Mouse (Mus musculus): ENCODE data around the gene Nt5c1a. TPM values are rescaled to one million over a fixed set of nuclear protein-coding genes. Genes with fewer than 3 reads are reported as not detected.

Nt5c1a gene
- polyA plus RNA-seq, 1 experiment, result 1.3 TPM

- Histone ChIP-seq H3K4me1 (replicated peaks; ENCODE audit: control insufficient read depth, insufficient read depth, low read length) (no peaks in the 10 kb centered on the region), H3K27ac (ENCODE audit: control insufficient read depth, insufficient read depth, low read length) (no peak overlapping the region), H3K27me3 (ENCODE audit: control insufficient read depth, insufficient read depth, low read length) (no peaks in the 10 kb centered on the region), H3K4me3 (ENCODE audit: control insufficient read depth, insufficient read depth, low read length) (no peak overlapping the region), H3K36me3 (ENCODE audit: control insufficient read depth, insufficient read depth, low read length) (no peaks in the 10 kb centered on the region)
- TF ChIP-seq CTCF (IDR thresholded peaks at IDR 0.05; ENCODE audit: borderline replicate concordance, control insufficient read depth, extremely low read depth, insufficient read depth, low read length, poor library complexity) (peak; percentile 39; the same call in 1 of the 2 replicates), POLR2A (IDR thresholded peaks at IDR 0.05; ENCODE audit: control insufficient read depth, extremely low read depth, insufficient read depth, low read length, poor library complexity) (no peak)
- 4% methylated on average over 1 of the region's 1 CpGs for WGBS
- peak; percentile 38 for DNase-seq
Measured at GRCm38 (mm10) chr4:123216782-123217181, 15.5 kb downstream of the Nt5c1a start.

GRCm38 (mm10) chr4:123219720-123220357 is 18.5 kb downstream of the Nt5c1a start:
- H3K4me3 ChIP-seq (ENCODE audit: control insufficient read depth, insufficient read depth, low read length), result no peak overlapping the region
- TF ChIP-seq CTCF (IDR thresholded peaks at IDR 0.05; ENCODE audit: borderline replicate concordance, control insufficient read depth, extremely low read depth, insufficient read depth, low read length, poor library complexity), result peak; percentile 79; the same call in 1 of the 2 replicates
- TF ChIP-seq POLR2A (IDR thresholded peaks at IDR 0.05; ENCODE audit: control insufficient read depth, extremely low read depth, insufficient read depth, low read length, poor library complexity), result no peak
- WGBS, result 70% methylated on average over 15 of the region's 15 CpGs
- DNase-seq, result peak; percentile 65
- H3K4me1 ChIP-seq (replicated peaks; ENCODE audit: control insufficient read depth, insufficient read depth, low read length), result no peaks in the 10 kb centered on the region
- H3K36me3 ChIP-seq (ENCODE audit: control insufficient read depth, insufficient read depth, low read length), result no peaks in the 10 kb centered on the region
- no peaks in the 10 kb centered on the region for H3K27me3 ChIP-seq (ENCODE audit: control insufficient read depth, insufficient read depth, low read length)
- H3K27ac ChIP-seq (ENCODE audit: control insufficient read depth, insufficient read depth, low read length), result no peak overlapping the region

DNA sequence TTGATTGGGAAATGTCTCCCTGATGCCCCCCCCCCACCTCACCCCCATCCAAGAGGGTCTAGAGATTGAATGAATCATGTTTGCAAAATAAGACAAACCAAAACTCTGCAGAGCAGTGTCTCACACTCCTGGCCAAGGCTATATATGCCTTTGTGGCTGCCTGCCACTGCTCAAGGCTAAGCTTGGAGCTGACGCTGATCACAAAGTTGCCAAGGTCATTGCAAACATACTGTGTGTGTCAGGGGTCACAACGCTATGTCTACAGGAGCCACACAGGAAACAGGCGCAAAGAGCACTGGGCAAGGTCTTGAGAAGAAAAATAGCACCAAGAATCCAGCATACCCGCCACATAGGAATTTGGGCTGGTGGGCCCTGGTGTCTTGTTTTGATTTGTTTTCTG is 19.3 kb downstream of the Nt5c1a start:
- TF ChIP-seq POLR2A (IDR thresholded peaks at IDR 0.05; ENCODE audit: control insufficient read depth, extremely low read depth, insufficient read depth, low read length, poor library complexity), result no peak
- TF ChIP-seq CTCF (IDR thresholded peaks at IDR 0.05; ENCODE audit: borderline replicate concordance, control insufficient read depth, extremely low read depth, insufficient read depth, low read length, poor library complexity), result no peak
- Histone ChIP-seq H3K4me1 (replicated peaks; ENCODE audit: control insufficient read depth, insufficient read depth, low read length) (no peaks in the 10 kb centered on the region), H3K4me3 (ENCODE audit: control insufficient read depth, insufficient read depth, low read length) (no peak overlapping the region), H3K27ac (ENCODE audit: control insufficient read depth, insufficient read depth, low read length) (no peak overlapping the region), H3K27me3 (ENCODE audit: control insufficient read depth, insufficient read depth, low read length) (no peaks in the 10 kb centered on the region), H3K36me3 (ENCODE audit: control insufficient read depth, insufficient read depth, low read length) (no peaks in the 10 kb centered on the region)
- no peak for DNase-seq
- WGBS, result 85% methylated on average over 4 of the region's 4 CpGs

- TF ChIP-seq CTCF (IDR thresholded peaks at IDR 0.05; ENCODE audit: borderline replicate concordance, control insufficient read depth, extremely low read depth, insufficient read depth, low read length, poor library complexity), result no peak
- TF ChIP-seq POLR2A (IDR thresholded peaks at IDR 0.05; ENCODE audit: control insufficient read depth, extremely low read depth, insufficient read depth, low read length, poor library complexity), result no peak
- DNase-seq, result peak; percentile 38
- Histone ChIP-seq H3K27me3 (ENCODE audit: control insufficient read depth, insufficient read depth, low read length) (no peaks in the 10 kb centered on the region), H3K36me3 (ENCODE audit: control insufficient read depth, insufficient read depth, low read length) (no peaks in the 10 kb centered on the region), H3K27ac (ENCODE audit: control insufficient read depth, insufficient read depth, low read length) (no peak overlapping the region), H3K4me1 (replicated peaks; ENCODE audit: control insufficient read depth, insufficient read depth, low read length) (no peaks in the 10 kb centered on the region), H3K4me3 (ENCODE audit: control insufficient read depth, insufficient read depth, low read length) (no peak overlapping the region)
- WGBS, result 81% methylated on average over 3 of the region's 3 CpGs
Measured at GRCm38 (mm10) chr4:123223309-123223708, 22.0 kb downstream of the Nt5c1a start.

DNA sequence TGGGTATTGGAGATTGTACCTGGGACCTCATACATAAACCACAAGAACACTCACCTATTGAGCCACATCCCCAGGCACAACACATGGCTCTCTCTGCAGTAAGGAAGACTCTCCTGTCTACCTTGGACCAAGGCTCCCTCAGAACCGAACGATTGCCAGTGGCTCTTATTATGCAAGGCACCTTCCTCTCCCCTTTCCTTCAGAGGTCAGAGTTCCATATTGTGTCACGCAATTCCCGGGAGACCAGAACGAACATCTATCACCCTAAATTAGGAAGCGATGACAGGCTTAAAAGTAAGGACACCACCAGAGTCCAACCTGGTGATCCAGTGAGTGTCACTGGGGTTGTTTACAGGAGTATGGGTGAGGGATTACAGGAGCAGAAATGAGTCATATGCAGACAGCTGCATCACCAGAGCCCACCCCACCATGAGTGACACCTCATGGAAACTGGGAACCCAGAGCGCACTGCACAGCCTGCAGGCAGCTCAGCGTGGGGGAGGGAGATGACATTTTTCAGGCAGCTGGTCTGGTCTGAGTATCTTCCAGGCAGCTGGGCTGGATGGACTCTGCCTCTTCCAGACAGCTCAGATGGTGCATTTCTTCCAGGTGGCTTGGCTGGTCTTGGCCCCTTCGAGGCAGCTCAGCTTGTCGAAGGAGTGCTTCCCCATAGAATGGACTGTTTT is 24.6 kb downstream of the Nt5c1a start:
- DNase-seq, result no peak
- TF ChIP-seq POLR2A (IDR thresholded peaks at IDR 0.05; ENCODE audit: control insufficient read depth, extremely low read depth, insufficient read depth, low read length, poor library complexity) (no peak), CTCF (IDR thresholded peaks at IDR 0.05; ENCODE audit: borderline replicate concordance, control insufficient read depth, extremely low read depth, insufficient read depth, low read length, poor library complexity) (no peak)
- no peak overlapping the region for H3K4me3 ChIP-seq (ENCODE audit: control insufficient read depth, insufficient read depth, low read length)
- H3K27ac ChIP-seq (ENCODE audit: control insufficient read depth, insufficient read depth, low read length), result no peak overlapping the region
- H3K36me3 ChIP-seq (ENCODE audit: control insufficient read depth, insufficient read depth, low read length), result no peaks in the 10 kb centered on the region
- no peaks in the 10 kb centered on the region for H3K4me1 ChIP-seq (replicated peaks; ENCODE audit: control insufficient read depth, insufficient read depth, low read length)
- WGBS, result 86% methylated on average over 10 of the region's 10 CpGs
- H3K27me3 ChIP-seq (ENCODE audit: control insufficient read depth, insufficient read depth, low read length), result no peaks in the 10 kb centered on the region

GRCm38 (mm10) chr4:123227707-123228106 is 26.4 kb downstream of the Nt5c1a start:
- TF ChIP-seq POLR2A (IDR thresholded peaks at IDR 0.05; ENCODE audit: control insufficient read depth, extremely low read depth, insufficient read depth, low read length, poor library complexity) (no peak), CTCF (IDR thresholded peaks at IDR 0.05; ENCODE audit: borderline replicate concordance, control insufficient read depth, extremely low read depth, insufficient read depth, low read length, poor library complexity) (no peak)
- Histone ChIP-seq H3K27me3 (ENCODE audit: control insufficient read depth, insufficient read depth, low read length) (no peaks in the 10 kb centered on the region; the same call in 1 of the 2 replicates), H3K27ac (ENCODE audit: control insufficient read depth, insufficient read depth, low read length) (no peak overlapping the region), H3K4me1 (replicated peaks; ENCODE audit: control insufficient read depth, insufficient read depth, low read length) (no peaks in the 10 kb centered on the region), H3K4me3 (ENCODE audit: control insufficient read depth, insufficient read depth, low read length) (no peak overlapping the region), H3K36me3 (ENCODE audit: control insufficient read depth, insufficient read depth, low read length) (no peaks in the 10 kb centered on the region)
- no peak for DNase-seq
- WGBS, result 80% methylated on average over 4 of the region's 4 CpGs
